Mouse (Mus musculus) NIH3T3 (cell line): Measurements from ENCODE around the gene Auts2.

ENCODE experiments used
- DNase-seq: peaks from one replicate; pipeline ENCODE4 v3.0.0-alpha.2; 2012; ENCODE audit warnings: low read depth

The Auts2 gene

DNA sequence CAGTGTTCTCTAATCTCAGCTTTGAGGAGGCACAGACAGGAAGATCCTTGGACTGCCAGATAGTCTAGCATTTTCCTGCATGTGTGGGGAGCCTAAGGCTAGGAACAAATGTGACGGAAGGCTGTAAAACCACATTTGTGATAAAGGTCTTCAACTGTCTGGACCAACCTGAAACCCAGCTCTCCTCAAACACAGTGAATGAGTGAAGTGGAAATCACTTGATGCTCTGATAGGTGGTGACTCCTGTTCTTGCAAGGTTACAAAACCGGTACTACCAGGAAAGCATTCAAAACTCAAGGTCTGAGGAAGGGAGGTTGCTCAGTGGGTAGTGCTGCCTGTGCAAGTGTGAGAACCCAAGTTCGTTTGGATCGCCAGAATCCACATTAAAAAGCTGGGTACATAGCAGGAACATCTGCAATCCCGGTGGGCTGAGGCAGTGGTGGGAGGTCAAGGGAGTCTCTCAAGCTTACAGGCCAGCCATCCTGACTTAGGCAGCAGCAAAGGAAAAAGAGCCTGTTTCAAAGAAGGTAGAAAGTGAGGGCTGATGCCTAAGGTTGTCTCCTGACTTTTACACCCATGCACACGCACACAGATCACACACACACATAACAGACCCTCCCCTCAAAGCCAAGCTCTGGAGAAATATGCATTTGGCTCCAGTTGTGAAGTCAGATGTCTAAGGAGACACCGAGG lies 810.4 kb downstream of the Auts2 start:
- DNase-seq, result no peak

DNA sequence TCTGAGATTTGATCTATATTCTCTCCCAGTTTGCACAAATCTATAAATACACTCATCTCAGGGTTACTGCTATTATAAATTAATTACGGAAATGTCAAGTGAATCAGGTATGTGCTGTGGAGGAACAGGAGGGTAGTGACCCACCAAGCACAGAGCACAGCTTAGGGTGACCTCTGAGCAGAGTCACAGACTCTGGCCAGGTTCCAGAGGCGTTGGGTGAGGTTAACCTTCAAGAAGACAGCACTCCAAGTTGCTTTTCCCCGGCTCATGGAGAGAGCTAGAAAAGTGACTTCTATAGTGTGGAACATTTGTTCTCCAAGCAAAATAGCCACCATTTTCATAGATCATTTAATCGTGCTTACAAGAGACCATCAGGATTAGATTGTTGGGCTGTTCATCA lies 813.7 kb downstream of the Auts2 start:
- no peak for DNase-seq

DNA sequence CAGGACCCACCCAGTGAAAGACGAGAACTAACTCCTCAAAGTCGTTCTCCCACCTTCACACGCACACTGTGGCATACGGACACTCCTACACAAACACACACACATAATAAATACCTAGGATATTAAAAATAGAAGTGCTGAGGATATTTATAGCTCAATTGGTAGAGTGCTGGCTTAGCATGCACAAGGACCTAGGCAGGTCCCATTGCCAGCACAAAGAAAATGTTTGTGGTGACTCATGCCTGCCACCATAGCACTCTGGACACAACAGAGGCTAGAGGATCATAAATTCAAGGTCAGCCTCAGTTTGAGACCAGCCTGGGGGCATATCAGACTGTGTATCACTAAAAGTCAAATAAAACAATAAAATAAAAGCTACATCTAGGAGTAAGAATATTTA lies 815.2 kb downstream of the Auts2 start:
- no peak for DNase-seq

DNA sequence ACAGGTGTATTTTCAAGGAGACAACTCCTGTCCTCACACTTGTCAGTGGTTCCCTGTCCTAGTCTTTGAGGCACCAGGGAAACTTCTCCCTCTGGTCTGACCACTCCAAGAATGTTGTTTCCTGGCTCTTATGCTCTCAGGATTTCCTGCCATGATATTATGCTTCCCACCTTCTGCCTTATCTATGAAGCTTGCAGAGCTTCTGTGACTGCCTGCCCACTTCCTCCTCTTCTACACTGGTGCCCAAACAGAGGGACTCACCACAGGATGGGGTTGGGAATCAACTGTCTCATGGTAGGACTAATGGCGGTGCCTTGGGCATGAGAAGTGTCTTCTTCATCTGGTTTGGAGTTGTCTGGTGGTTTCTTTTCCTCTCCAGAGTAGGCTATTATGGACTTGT lies 818.6 kb downstream of the Auts2 start:
- no peak for DNase-seq

DNA sequence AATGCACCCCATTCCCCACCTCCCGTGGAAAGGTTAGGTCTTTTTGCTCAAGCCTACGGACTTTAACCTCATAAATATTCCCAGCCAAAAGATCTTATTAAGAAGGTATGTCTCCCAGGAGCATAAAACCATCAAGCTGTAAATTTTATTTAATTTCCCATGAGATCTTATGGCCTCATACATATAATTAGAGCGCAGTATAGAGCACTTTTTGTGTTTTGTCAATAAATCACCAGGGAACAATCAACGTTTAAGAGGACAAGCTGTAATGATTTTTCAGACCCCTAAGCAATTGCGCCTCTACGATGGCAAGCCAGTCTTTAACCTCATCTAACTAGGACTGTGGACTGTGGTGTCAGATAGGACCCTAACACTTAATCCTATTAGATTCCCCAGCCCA lies 820.4 kb downstream of the Auts2 start:
- no peak for DNase-seq

DNA sequence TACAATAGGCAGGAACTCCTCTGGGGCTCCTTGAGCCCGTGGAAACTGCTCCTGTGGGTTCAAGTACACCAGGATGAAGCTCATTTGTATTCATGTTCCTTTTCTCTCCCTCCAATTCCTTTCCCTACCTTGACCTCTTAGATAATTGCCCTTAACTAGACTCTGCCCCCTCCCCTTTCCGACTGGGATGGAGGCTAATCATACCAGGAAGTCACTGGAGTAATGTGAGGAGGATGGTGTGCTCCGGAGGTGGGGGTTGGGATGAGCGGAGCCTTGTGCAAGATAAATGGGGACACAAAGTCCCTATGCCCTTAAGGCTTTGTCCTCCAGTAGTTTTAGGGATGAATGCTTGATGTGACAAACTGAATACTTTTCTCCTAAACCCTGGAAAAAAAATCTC lies 820.8 kb downstream of the Auts2 start:
- no peak for DNase-seq

DNA sequence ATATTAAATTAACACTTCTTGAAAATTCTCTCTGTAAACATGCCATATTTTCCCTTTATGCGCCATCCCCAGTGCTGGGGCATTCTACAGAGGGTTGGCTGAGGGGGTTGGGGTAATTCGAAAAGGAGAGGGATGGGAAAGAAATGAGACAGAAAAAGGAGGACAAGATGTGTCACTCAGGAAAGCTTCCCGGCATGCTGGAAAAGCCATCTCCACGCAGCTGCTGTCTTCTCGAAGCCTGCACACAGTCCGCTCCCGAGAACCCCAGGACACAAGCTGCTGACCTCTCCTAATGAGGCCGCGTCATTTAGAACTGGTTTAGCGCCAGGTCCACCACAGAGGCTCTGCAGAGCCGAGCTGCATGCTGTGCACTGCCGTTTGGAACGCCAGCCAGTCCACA lies 825.1 kb downstream of the Auts2 start:
- DNase-seq, result no peak

DNA sequence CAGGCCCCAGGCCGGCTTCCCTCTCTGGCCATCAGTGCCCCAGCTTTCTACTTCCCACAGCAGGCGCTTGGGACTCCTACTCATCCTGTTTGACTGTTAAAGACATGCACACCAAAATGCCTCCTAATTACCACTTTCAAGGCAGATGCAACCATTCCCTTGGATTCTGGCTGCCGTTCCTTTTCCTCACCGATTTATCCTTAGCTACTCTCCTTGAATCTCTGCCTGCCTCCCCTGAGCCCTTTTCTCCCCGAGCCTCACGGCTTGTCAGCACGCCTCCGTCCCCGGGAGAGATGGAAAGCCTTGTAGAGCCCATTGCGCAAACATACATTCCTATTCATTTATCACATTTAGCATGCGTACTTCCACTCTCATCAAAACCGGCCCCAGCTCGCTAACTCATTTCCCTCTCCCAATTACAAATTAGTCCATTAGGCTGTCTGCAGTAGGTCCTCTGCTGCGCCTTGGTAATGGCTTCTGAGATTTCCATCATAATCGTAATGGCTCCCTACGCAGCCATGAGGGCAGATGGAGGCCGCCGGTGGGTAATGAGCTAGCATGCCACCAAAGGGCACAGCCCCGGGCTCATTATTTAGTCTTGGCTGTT lies 825.7 kb downstream of the Auts2 start:
- DNase-seq, result no peak

DNA sequence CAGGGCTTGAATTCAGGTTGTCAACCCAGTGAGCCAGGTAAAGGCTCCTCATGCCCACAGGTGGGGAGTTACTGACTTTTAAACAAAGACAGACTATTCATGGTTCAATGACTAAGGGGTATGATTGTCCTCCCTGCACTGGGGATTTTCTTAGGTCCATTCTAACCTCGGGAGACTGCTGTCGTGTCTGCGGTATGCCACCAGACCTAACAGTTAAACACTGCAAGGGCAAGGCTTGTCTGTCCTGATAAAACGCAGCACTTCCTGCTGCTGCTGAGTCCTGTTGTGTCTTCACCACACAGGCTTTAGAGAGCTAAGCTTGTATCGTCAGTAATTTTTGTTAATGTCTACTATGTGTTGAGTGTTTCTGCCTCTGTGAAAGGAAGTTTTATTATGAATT lies 828.2 kb downstream of the Auts2 start:
- DNase-seq, result no peak

DNA sequence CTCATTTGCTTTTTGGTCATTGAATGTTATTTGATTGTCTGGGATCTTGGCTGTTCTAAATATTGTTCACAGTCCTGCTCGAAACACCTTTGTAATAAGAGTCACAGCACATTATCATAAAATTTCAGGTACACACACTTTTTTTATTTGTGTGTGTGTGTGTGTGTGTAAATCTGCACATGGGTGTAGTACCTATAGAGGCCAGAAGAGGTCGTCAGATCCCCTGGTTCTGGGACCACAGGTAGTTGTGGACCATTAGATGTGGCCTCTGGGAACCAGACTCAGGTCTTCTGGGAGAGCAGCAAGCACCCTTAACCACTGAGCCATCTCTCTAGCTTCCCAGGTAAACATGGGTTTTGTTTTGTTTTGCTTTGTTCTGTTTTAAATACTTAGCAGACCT lies 830.7 kb downstream of the Auts2 start:
- no peak for DNase-seq

DNA sequence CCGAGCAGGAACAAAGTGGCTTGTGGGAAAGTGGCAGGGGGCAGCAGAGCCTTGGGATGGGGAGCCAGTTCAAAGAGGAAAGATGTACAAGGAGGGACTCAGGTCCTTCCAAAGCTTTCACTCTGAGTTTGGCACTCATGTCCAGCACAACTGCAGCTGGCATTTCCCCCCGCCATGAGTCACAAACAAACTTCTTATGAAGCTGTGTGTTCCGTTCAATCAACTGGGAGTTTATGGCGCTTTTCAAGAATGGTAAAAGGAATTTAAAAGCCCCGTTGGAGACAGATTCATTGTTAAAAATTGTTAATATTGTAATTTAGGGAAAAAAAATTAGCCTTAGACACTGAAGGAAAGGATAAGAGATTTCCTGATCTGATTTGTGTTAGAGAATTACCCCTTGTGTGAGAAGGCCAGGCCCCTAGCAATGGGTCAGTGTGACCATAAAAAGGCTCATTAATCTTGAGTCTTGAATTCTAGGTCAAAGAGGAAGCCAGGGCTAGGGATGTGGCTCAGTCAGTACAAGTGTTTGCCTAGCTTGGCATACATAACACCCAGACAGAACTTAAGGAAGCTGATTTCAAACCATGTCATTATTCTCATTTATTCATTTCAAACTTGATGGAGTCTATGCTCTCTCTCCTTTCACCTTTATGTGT lies 831.5 kb downstream of the Auts2 start:
- DNase-seq, result no peak

DNA sequence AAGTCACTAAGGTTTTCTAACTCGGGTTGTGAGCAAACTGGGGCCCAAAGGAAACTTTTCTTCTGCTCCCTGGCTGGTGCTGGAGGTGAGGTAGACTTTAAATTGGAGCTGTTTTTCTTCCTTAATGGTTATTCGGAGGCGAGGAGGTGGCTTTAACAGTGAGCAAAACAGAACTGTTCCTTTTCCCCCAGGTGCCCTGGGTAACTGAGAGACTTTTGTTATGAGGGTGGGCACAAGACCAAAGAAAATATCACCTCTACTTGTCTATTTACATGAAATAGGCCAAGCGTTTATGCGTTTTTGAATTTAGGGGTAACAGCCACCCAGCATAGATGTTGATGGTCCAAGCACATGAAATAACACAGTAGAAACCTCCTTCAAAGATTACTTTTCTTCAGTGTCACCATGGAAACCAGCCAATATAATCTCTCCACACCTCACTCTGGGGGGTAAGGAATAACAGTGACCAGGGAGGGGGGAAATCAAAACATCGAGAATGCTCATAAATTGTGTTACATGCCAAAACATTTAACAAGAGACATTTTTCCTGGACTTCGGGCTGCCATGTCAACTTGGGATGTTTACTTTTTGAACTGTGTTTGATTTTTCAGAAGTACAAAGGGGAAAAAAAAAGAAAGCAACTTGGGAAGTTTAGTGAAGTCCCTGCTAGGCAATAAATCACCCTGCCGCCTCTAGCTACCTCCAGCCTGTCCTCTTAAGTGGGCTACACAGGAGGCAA lies 832.2 kb downstream of the Auts2 start:
- no peak for DNase-seq

DNA sequence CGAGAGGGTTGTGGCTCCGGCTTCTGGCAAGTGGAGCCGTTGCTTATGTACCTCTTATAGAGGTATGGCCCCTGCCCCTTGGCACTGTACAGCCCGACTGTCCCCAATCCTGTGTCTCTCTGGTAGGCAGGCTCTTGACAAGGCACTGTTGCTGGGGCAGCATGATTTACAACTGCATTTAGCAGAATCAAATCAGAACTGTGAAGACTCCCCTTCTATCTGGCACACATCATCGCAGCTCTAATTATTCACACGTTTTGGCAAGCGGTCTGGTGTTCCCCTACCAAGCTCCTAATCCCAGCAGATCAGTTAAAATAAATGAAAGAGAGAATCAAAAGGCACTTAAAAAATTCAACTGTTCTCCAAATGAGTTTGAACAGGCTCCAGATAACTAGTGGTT lies 835.7 kb downstream of the Auts2 start:
- DNase-seq, result no peak

DNA sequence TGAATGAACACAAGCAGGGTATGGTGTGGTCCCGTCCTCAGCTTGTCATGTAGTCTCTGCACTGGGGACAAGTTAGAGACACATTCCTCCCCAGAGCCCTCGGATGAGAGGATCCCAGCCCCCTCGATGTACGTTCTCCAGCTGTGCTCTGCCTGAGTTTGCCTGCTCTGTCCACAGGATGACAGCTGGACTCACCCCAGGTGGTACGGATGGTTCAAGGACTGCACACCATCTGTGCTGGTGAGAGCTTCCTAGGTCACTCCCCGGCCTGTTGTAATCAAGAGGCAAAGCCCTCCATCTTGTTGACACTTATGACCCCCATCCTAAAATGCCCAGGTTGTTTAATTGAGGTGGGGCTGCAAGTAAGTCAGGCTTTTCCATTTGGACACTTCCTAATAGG lies 839.4 kb downstream of the Auts2 start:
- no peak for DNase-seq

DNA sequence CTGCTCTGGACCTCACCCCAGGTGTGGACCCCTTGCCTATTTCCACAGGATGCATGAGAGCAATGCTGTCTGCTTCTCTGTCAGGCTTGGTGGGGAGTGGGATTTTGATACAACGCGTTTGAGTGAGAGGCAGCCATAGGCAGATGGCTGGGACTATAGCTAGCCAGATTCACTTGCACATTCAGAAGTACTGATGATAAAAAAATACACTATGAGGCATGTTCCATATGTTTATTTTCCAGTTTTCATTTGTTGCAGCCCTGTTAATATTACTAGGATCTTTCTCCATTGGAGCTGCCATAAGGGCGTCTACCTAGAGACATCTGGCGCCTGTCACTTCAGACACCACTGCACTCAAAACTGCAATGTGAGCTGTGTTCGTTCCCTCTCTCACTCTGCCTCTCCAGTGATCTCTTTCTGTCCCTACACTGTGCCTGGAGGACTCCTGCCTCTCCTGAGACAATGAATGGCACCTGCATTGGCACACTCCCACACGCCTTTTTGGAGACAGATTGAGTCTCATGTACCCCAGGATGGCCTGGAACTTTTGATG lies 840.2 kb downstream of the Auts2 start:
- no peak for DNase-seq

DNA sequence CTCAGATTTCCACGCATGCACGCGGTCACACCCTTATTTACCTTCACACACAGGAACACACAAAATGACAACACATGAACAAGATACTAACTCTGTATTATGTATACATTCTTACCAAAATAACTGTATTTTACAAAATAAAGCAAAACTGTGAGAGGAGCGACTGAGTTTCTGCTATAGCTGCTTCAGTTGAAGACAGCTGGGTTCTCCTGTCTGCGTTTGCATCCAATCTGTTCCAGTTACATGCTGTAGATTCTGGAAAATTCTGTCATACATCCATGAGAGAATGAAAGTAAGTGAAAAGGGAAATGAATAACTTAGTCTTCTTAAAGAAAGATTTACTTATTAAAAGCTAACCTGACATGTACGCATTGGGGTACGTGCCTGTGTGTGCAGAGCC lies 844.2 kb downstream of the Auts2 start:
- no peak for DNase-seq

DNA sequence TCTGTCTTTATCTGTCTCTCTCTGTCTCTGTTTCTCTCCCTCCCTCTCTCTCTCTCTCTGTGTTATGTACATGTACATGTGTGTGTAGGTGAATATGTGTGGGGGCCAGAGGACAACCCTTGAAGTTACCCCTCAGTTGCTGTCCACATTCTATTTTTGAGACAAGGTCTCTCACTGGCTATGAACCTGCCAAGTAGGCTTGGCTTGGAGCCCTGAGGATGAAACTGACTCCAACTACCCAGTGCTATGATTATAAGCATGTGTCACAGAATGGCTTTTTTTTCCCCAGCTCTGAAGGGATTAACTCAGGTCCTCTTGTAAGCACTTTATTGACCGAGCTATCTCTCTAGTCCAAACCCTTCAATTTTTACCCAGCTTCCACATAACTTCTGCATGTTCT lies 852.4 kb downstream of the Auts2 start:
- peak; percentile 4 for DNase-seq

DNA sequence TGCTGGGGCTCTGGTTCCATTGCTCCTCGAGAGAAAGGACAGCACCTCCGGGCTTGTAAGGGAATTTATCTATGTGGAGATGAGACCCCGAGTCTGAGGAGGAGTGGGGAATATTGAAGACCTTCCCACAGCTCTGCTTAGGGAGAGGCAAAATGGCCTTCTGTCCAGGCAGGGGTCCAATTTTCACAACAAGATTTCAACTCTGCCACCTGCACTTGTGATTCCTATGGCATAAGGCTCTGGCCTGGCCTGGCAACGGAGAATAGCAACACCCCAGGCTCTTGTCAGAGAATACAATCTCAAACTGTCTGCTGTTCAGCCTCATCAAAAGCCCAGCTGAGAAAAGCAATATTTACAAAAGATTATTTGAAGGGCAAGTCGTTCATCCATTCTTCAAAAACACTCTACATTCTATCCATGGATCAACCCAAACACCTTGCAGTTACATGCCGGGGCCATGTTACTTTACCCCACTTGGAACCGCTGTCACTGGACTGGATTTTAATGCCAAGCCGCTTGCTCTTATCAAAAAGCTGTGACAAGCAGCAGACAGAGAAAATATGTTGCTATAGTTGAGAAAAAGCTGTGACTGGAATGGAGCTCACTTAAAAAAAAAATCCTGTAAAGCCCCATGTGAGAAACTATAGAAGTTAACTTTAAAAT lies 856.1 kb downstream of the Auts2 start:
- no peak for DNase-seq

DNA sequence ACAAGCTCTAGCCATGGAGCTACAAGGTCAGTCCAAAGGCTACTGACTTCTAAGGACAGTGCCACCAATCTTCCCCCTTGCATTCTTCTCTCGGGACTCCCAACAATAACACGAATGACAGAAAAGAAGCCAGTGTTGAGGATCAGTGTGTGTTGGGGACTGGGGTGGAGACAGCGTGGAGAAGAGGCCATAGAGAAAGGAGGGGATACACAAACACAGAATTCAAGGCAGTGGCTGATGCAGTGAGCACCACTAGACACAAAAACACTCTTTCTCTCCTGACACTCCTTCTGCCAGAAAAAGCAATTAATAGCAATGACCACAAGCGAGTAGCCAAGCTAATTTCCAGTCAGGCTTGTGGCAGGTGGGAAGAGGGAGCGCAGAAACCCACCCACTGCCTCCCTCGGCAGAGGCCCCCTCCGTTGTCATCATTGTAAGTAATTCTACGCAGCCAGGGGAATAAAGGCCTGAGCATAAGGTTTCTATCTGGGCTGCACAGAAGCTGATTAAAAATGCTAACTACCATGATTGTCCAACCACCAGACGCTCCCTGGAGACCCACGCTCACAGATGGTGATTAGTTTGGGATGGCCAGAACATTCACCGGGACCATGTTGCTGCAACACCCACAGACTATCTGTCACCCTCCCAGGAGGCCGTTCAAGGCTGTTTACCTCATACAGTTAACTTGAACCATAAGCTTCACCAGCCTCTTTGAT lies 862.9 kb downstream of the Auts2 start:
- no peak for DNase-seq

DNA sequence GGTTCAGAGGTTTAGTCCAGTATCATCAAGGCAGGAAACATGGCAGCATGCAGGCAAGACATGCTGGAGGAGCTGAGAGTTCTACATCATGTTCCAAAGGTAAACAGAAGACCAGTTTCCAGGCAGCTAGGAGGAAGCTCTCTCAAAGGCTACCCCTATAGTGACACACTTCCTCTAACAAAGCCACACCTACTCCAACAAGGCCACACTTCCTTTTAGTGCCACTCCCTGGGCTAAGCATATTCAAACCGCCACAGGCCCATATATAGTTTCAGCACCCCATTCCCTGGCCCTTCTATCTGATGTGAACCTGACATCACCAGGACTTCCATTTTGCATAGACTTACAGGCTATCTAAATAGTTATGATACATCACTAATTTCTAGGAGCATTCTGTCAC lies 863.6 kb downstream of the Auts2 start:
- no peak for DNase-seq

DNA sequence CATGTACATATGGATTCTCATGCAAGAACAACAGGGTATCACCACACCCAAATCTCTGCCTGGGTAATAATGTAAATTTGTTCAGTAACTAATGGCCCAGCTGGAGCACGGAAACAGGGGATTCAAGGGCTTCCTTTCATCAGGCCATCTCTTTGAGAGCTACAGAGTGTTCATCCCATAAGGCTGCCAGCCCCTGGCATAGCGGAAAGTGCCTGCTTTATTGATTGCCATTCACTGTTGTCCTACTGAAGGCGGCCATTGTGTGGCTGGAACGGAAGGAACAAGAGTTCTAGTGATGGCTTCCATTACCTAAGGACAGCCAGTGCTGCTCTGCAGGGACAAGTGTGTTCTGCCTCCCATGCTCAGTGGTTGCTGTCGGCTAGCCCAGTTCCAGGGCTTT lies 865.6 kb downstream of the Auts2 start:
- no peak for DNase-seq

DNA sequence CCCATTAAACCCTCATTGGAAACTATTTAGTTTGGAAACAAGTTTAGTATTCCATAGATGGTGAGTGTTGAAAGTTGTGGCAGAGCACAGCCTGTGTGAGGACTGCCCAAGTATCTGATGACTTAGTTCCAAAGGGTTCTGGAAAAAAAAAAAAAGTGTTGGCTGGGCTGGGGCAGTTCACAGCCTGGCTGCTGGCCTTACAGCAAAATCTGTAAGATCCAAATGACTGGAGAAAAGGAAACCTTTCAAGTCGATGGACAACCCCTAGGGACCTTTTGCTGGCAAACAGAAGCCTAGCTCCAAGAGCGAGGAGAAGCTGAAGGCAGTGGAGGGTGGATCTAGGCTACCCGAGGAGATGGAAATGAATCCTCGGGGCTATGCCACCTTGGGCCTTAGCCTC lies 869.4 kb downstream of the Auts2 start:
- DNase-seq, result no peak
